Mouse (Mus musculus) liver, embryonic 14.5 days (tissue): ENCODE results near the gene Prickle1.

ENCODE experiments used
- CTCF ChIP-seq: IDR thresholded peaks from 2 replicates; pipeline ENCODE4 v1.5.1; 2016; ENCODE audit warnings: antibody characterized with exemption, low read depth, control low read depth
- EP300 ChIP-seq: IDR thresholded peaks from 2 replicates; pipeline ENCODE4 v1.6.1; 2016; ENCODE audit warnings: antibody characterized with exemption, low read depth

DNA sequence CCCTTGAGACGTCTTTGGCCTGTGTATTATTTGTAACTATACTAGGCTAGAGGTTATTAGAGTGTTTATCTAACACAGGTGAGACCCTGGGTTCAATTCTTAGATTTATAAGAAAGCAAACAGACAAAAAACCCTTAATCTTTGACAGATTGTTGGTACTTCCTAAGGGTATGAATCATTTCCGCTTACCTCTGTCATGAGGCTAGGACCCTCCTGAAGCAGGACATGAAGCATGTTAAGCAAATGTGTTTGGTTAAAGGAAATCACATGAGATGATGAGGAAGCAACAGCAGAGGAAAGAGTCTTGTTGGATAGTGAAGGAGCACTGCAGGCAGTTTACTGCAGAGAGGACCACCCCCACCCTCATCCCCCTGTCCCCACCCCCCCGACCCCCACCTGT lies 110.4 kb downstream of the Prickle1 start:
- TF ChIP-seq CTCF (no peak), EP300 (no peak)
